Mouse (Mus musculus) layer of hippocampus, adult 9-11 months (tissue): ENCODE measurements around the gene Olfr556.
"Not testable (repeated sequence)": the region's sequence is repeated elsewhere in the genome, so short reads cannot be mapped to it uniquely, and the experiment has no call there.

ENCODE experiments used
- DNase-seq: peaks from one replicate; pipeline ENCODE4 v3.0.0; 2022

Gene Olfr556

DNA sequence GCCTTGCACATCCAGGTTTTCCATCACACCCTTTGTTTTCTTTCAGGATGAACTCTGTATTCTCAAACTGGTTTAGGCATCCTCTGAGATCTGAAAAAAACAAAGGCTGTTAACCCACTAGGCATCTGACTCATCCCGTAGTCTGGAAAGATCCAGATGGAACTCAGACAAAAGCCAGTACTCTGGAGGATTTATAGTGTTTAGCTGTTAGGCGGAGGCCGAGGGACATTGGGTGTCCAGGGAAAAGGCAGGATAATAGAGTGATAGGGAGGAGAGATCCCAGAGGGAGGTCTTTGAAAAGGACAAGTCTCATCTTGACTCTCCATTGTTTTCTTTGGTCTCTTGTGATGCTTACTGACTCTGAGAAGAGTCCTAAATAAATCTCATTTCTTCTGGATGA lies at the start of gene Olfr556:
Olfr556 (plus strand) TSS at position 301 of the 400 bp plus-strand sequence.
- DNase-seq, result no peak

DNA sequence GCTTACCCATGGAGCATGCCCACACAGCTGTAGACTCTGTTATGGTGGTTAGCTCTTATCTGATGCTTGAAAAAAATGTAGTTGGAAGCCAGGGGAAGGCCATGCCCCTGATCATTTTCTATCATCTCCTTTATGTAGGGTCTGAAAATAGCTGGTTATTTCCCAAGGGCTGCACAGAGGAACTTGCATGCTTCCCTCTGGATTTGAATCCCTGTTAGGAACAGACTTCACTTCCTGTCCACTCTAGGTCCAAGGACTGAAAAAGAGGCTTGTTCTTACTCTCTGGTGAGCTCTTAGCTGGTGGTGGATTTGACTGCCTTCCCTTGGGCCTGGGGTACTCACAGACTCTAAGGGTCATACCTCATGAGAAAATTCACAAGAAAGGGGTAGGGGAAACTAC lies 46.6 kb upstream of the Olfr556 start, which contains the start of gene Olfr553:
Olfr553 (minus strand) TSS at position 101 of the 400 bp plus-strand sequence.
- DNase-seq, result no peak

DNA sequence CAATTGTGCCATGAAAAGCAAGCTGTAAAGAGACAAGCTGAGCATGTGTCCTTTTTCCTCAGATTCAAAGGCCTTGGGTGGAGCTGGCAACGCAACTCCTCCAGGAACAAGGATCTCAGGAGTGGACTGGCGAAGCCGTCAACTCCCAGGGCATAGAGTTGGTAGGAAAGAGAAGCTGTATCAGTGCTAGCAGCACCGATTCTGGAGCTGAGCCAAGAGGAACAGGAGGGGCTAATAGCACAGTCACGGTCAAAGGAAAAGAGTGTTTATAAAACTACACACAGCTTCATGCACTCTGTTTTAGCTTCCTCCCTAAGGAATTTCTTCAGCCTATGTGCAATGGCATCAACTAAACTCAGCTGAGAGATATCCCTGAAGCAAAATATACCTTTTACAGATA lies 45.1 kb upstream of the Olfr556 start:
- DNase-seq, result no peak

DNA sequence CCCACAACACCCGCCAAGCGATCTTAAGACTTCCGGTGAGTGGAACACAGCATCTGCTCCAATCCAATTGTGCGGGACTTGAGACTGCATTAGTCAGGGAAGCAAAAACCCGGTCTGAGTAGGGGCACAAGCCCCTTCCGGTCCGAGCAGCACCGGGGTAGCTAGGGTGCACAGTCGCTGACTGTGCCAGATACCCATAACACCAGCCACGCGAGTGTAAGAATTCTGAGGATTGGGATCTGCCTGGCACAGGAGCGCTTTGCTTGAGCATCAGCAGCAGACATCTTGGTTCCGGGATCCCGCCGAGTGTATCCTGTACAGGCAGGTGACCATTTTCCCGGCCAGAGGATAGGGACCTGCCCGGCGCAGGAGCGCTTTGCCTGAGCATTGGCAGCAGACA lies 44.3 kb upstream of the Olfr556 start:
- not testable (repeated sequence) for DNase-seq

DNA sequence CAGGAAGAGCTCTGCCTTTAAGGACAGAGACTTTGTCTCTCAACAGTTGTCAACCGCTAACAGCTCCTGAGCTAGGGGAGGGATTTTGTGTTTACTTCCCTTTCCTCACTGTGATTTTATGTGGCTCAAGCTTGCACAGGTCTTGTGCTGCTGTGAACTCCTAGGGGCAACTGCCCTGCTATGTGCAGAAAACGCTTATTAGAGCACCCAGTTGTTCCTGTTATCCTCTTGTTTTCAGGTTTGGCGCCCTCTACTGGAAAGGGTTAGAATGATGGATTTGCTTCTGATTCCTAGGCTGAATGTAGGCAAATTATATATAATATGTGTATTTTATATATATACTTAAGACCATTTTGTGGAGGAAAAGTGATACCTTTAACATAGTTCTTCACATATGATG lies 28.0 kb upstream of the Olfr556 start:
- peak; percentile 10 for DNase-seq

DNA sequence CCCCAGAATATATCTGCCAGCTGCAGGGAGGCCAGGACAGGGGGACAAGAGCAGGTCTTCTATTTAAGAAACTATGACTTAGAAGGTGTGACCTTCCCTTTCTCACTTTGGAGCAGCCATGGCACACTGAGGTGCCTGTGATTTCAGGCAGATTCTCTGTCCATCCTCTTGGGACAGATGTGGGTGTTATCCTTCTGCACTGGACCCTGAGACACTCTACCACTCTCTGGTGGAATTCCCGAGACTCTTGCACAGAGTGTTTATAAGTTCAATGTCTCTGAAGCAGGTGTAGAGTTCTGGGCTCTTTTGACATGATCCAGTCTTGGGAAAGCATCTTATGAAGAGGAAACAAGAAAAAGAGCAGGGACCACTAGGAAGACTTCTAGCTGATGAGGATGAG lies 26.6 kb upstream of the Olfr556 start, which contains the start of gene Olfr554:
Olfr554 (plus strand) TSS at position 301 of the 400 bp plus-strand sequence.
- DNase-seq, result no peak

DNA sequence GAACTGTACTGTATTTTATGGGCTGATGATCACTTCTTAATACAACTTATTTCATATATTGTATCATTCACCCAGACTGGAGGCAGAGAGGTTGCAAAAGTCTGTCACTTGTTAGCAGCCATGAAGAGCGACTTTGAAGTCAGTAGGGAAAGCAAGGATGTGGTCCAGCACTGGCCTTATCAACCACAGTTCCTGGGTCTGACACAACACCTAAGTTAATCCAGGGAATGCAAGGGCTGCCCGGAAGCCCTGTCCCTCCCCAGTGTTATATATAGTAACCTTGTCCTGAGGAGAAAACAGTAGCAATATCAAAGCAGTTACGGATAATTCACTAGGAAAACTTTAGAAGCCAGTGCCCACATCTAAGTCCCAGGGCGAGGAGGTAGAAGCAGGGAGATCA lies 19.8 kb upstream of the Olfr556 start:
- not testable (repeated sequence) for DNase-seq

DNA sequence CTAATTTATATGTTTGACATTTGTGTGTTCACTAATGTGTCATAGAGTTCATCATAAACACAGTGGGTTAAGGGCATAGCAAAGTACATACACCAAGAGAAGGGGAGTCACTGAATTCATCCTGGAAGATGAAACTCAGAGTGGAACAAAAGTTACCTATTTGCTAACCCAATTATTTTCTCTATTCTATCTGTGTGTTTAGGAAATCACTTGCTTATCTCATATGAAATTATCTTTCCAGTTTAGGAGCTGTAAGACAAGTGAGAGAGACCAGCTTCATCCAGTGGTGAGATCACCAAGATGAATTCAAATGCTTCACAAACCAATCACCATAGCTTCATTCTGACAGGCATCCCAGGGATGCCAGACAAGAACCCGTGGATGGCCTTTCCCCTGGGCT lies 6.2 kb upstream of the Olfr556 start, which contains the start of gene Olfr555:
Olfr555 (plus strand) TSS at position 301 of the 400 bp plus-strand sequence.
- no peak for DNase-seq

DNA sequence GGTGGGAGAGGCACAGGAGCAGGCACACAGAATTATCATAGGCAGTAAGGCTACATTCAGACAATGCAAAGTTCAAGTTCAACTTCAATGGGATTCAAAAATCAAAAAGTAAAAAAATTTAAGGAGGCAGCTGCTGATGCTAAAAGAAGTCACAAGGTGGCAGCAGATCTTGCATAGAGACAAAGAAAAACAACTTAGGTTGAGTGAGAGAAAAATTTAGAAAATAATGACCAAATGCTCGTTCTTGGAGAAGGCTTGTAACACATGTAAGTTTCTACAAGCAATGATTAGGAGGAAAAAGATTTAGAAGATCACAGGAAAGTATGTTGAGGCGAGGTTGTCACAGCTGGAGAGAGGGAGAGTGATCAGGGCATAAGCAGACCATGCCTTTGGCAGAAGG lies 679 bp downstream of the Olfr556 start:
- no peak for DNase-seq

DNA sequence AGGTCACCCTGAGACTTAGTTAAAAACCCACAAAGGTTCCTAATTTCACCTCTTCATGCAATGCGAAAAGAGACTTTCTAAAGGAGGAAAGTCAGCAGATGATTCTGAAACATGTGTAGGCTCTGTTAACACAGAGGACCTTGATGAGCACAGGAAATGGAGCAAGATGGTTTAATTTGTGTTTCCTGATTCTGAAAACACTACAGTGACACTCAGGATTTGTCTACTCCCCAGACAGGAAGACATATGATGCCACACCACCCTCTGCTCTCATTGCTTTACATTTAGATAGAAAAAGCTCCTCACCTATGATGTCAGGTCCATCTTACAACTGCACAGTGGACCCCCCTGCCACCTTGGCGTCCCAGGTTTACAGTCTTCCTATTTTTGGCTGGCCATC lies 11.5 kb downstream of the Olfr556 start:
- no peak for DNase-seq

DNA sequence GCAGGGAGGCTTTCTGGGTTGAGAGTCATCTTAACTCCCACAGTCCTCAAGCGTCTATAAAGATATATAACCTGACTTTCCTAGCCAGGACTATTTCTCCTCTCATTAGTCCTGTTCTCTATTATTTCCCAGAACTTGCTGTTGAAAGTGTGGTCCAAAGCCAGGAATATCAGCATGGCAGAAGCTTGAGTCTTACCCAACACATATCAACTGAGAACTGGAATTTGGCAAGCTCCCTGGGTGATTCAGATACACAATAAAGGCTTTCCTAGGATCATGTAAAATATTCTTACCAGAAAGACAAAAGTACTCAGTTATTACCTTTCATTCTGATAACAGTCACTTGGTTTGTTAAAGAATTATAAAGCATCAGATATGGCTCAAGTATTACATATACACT lies 17.2 kb downstream of the Olfr556 start:
- DNase-seq, result no peak

DNA sequence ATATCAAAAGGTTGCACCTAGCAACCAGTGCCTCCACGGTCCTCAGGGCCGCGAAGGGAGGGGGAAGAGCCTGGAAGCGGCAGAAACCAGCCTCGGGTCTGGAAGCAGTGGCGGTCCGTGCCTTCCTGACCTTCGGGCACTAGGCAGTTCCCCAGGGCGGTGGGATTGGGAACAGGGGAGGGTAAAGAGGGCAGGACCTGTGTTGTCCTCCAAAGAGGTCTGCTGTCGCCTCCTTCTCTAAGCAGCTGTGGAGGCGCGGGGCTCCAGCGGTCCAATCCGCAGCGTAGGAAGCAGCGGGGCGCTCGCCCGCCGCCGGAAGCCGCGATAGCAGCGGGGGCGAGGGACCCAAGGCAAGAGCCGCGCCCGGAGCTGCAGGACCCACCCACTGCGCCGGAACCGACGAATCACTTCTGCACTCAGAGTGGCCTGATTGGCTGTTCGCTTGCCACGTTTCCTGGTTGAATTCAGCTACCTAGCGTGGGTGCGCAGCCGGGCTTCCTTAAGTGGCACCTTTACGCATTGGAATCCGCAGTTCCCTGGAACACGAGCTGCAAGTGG lies 22.3 kb downstream of the Olfr556 start, which contains the start of gene Trim68:
Trim68 (minus strand) TSS at position 384 of the 558 bp plus-strand sequence.
- peak; percentile 91 for DNase-seq

DNA sequence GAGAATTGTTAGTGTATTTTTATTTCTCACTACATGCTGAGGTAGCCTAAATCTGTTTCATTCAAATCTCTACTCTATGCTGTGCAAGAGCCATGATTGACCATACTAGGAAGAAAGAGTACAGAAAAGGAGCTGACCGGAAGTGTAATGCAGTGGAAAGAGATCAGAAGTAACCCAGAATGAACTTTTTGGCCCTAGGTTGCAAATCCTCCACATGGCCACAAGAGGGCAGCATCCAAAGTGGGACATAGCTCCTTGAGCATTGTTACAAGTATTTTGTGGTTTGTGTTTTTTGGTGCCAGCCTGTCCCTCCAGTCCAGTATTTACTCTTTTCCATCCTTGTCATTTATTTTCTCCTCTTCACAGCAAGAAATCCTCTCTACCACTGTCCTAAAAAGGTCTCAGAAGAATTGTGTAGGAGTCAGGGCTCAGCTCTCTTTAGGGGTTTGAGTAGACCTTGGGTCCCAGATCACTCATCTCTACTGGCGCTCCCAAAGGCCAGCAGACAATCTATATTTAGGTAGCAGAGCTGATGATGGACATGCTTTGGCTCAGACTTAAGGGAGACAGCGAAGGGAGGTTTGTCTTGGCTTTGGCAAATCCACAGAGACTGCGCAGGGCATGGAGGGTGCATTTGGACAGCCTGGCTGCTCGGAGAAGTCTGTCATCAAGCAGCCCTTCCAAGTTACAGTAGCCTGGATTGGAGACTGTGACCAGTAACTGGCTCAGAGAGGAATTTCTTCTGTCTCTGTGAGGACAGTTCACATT lies 30.8 kb downstream of the Olfr556 start, which contains the start of gene Olfr557:
Olfr557 (plus strand) TSS at position 553 of the 768 bp plus-strand sequence.
- no peak for DNase-seq

DNA sequence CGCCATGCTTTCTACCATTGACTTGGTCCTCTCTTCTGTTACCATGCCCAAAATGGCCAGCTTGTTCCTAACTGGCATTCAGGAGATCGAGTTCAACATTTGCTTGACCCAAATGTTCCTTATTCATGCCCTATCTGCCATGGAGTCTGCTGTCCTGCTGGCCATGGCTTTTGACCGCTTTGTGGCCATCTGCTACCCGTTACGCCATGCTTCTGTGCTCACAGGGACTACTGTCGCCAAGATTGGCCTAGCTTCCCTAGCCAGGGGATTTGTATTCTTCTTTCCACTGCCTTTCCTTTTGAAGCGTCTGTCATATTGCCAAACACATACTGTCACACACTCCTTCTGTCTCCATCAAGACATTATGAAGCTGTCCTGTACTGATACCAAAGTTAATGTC lies 33.8 kb downstream of the Olfr556 start:
- no peak for DNase-seq

DNA sequence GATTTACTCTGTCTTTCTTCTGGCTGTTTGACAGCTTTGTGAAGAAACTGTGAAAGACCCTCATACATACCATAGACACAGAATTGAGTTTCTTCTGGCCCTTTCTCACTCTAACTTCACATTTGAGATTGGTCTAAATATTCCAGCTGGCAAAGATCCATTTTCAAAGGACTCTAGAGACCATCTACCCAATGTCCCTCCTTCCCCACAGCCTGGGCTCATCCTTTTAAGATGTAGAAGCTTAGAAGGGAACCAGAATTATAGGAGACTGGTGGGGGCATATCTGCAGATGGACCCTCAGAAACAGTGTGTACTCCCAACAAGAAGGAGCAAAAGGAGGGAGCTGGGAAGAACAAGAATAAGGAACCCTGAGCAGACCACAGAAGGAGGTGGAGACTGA lies 37.2 kb downstream of the Olfr556 start, which contains the start of gene Olfr558:
Olfr558 (plus strand) TSS at position 301 of the 400 bp plus-strand sequence.
- DNase-seq, result no peak

DNA sequence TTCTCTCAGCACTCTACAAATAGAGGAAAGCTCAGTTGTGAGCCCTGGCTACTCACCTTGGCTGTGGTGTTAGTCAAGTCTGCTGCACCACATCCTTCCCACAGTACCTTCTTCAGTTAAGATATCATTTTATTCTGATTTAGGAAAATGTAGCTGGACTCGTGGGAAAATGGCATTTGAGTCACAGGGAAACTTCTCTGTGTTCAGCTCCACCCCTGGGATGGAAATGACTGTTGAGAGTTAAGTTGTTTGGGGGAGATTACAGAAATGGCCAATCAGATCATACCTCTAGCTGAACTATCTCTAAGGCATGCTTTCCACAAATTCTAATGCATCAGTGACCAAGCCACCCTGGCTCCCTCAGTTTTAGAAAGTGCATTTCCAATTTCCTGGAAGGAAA lies 54.3 kb downstream of the Olfr556 start, which contains the start of gene Olfr33:
Olfr33 (minus strand) TSS at position 101 of the 400 bp plus-strand sequence.
- DNase-seq, result no peak
